Mouse (Mus musculus): Measurements from ENCODE around the gene Nlrx1. TPM values are rescaled to one million over a fixed set of nuclear protein-coding genes. Genes with fewer than 3 reads are reported as not detected.

Gene Nlrx1
- polyA plus RNA-seq, 1 experiment: 8.4 TPM

GRCm38 (mm10) chr9:44256213-44256612 lies 12.2 kb downstream of the Nlrx1 start:
- Histone ChIP-seq H3K4me1 (ENCODE audit: control insufficient read depth, insufficient read depth, insufficient read length) (peaks cover 4% of the 10 kb centered on the region; the same call in 1 of the 2 replicates), H3K36me3 (ENCODE audit: control insufficient read depth, insufficient read depth, low read length) (no peaks in the 10 kb centered on the region), H3K4me3 (ENCODE audit: extremely low read depth, insufficient read depth, insufficient read length) (no peak overlapping the region), H3K27me3 (ENCODE audit: control insufficient read depth, insufficient read depth, low read length) (no peaks in the 10 kb centered on the region), H3K27ac (ENCODE audit: insufficient read depth, low read length) (no peak overlapping the region)
- DNase-seq (ENCODE audit: low read depth in 1 of 2, low spot score in 2 of 2): no peak
- 90% methylated on average over 8 of the region's 8 CpGs for WGBS
- no peak for TF ChIP-seq POLR2A (IDR thresholded peaks at IDR 0.05; ENCODE audit: low read depth, low read length)
- no peak for TF ChIP-seq CTCF (IDR thresholded peaks at IDR 0.05; ENCODE audit: extremely low read depth, insufficient read depth, insufficient read length, insufficient replicate concordance)

GRCm38 (mm10) chr9:44255136-44255521 lies 13.3 kb downstream of the Nlrx1 start:
- 89% methylated on average over 6 of the region's 6 CpGs for WGBS
- Histone ChIP-seq H3K27ac (ENCODE audit: insufficient read depth, low read length) (no peak overlapping the region), H3K36me3 (ENCODE audit: control insufficient read depth, insufficient read depth, low read length) (no peaks in the 10 kb centered on the region), H3K27me3 (ENCODE audit: control insufficient read depth, insufficient read depth, low read length) (no peaks in the 10 kb centered on the region), H3K4me1 (ENCODE audit: control insufficient read depth, insufficient read depth, insufficient read length) (peaks cover 4% of the 10 kb centered on the region; the same call in 1 of the 2 replicates), H3K4me3 (ENCODE audit: extremely low read depth, insufficient read depth, insufficient read length) (no peak overlapping the region)
- TF ChIP-seq POLR2A (IDR thresholded peaks at IDR 0.05; ENCODE audit: low read depth, low read length): no peak
- no peak for TF ChIP-seq CTCF (IDR thresholded peaks at IDR 0.05; ENCODE audit: extremely low read depth, insufficient read depth, insufficient read length, insufficient replicate concordance)
- no peak for DNase-seq (ENCODE audit: low read depth in 1 of 2, low spot score in 2 of 2)

GRCm38 (mm10) chr9:44254508-44255135 lies 13.8 kb downstream of the Nlrx1 start:
- WGBS: 72% methylated on average over 5 of the region's 5 CpGs
- peaks cover 4% of the 10 kb centered on the region; the same call in 1 of the 2 replicates for H3K4me1 ChIP-seq (ENCODE audit: control insufficient read depth, insufficient read depth, insufficient read length)
- TF ChIP-seq CTCF (IDR thresholded peaks at IDR 0.05; ENCODE audit: extremely low read depth, insufficient read depth, insufficient read length, insufficient replicate concordance) (no peak), POLR2A (IDR thresholded peaks at IDR 0.05; ENCODE audit: low read depth, low read length) (no peak)

GRCm38 (mm10) chr9:44253441-44253840 lies 15.0 kb downstream of the Nlrx1 start:
- Histone ChIP-seq H3K4me3 (ENCODE audit: extremely low read depth, insufficient read depth, insufficient read length) (no peak overlapping the region), H3K27ac (ENCODE audit: insufficient read depth, low read length) (no peak overlapping the region), H3K27me3 (ENCODE audit: control insufficient read depth, insufficient read depth, low read length) (no peaks in the 10 kb centered on the region), H3K4me1 (ENCODE audit: control insufficient read depth, insufficient read depth, insufficient read length) (peaks cover 3% of the 10 kb centered on the region; the same call in 1 of the 2 replicates), H3K36me3 (ENCODE audit: control insufficient read depth, insufficient read depth, low read length) (no peaks in the 10 kb centered on the region)
- 86% methylated on average over 6 of the region's 6 CpGs for WGBS
- TF ChIP-seq POLR2A (IDR thresholded peaks at IDR 0.05; ENCODE audit: low read depth, low read length): no peak
- TF ChIP-seq CTCF (IDR thresholded peaks at IDR 0.05; ENCODE audit: extremely low read depth, insufficient read depth, insufficient read length, insufficient replicate concordance): no peak
- DNase-seq (ENCODE audit: low read depth in 1 of 2, low spot score in 2 of 2): no peak

More at GRCm38 (mm10) chr9:44254508-44255135, 13.8 kb downstream of the Nlrx1 start:
- no peaks in the 10 kb centered on the region for H3K36me3 ChIP-seq (ENCODE audit: control insufficient read depth, insufficient read depth, low read length)
- H3K4me3 ChIP-seq (ENCODE audit: extremely low read depth, insufficient read depth, insufficient read length): no peak overlapping the region
- DNase-seq (ENCODE audit: low read depth in 1 of 2, low spot score in 2 of 2): no peak
- no peaks in the 10 kb centered on the region for H3K27me3 ChIP-seq (ENCODE audit: control insufficient read depth, insufficient read depth, low read length)
- no peak overlapping the region for H3K27ac ChIP-seq (ENCODE audit: insufficient read depth, low read length)

GRCm38 (mm10) chr9:44251314-44251713 lies 17.1 kb downstream of the Nlrx1 start, which contains the start of gene Pdzd3:
Gene Pdzd3, minus strand, starts transcription at chr9:44251471.
- H3K4me3 ChIP-seq (ENCODE audit: extremely low read depth, insufficient read depth, insufficient read length): no peak within 1 kb of the TSS
- no peaks in the 10 kb centered on the region for H3K4me1 ChIP-seq (ENCODE audit: control insufficient read depth, insufficient read depth, insufficient read length)
- DNase-seq (ENCODE audit: low read depth in 1 of 2, low spot score in 2 of 2): no peak
- WGBS: 93% methylated on average over 10 of the region's 10 CpGs
- TF ChIP-seq POLR2A (IDR thresholded peaks at IDR 0.05; ENCODE audit: low read depth, low read length) (no peak), CTCF (IDR thresholded peaks at IDR 0.05; ENCODE audit: extremely low read depth, insufficient read depth, insufficient read length, insufficient replicate concordance) (no peak)
- H3K36me3 ChIP-seq (ENCODE audit: control insufficient read depth, insufficient read depth, low read length): no peaks in the 10 kb centered on the region
- no peaks in the 10 kb centered on the region for H3K27me3 ChIP-seq (ENCODE audit: control insufficient read depth, insufficient read depth, low read length)
- no peak within 1 kb of the TSS for H3K27ac ChIP-seq (ENCODE audit: insufficient read depth, low read length)

- no peak for DNase-seq (ENCODE audit: low read depth in 1 of 2, low spot score in 2 of 2)
- no peaks in the 10 kb centered on the region for H3K27me3 ChIP-seq (ENCODE audit: control insufficient read depth, insufficient read depth, low read length)
- TF ChIP-seq CTCF (IDR thresholded peaks at IDR 0.05; ENCODE audit: extremely low read depth, insufficient read depth, insufficient read length, insufficient replicate concordance) (no peak), POLR2A (IDR thresholded peaks at IDR 0.05; ENCODE audit: low read depth, low read length) (no peak)
- H3K27ac ChIP-seq (ENCODE audit: insufficient read depth, low read length): no peak overlapping the region
- 50% methylated on average over 4 of the region's 4 CpGs for WGBS
- H3K36me3 ChIP-seq (ENCODE audit: control insufficient read depth, insufficient read depth, low read length): no peaks in the 10 kb centered on the region
- no peaks in the 10 kb centered on the region for H3K4me1 ChIP-seq (ENCODE audit: control insufficient read depth, insufficient read depth, insufficient read length)
- no peak overlapping the region for H3K4me3 ChIP-seq (ENCODE audit: extremely low read depth, insufficient read depth, insufficient read length)
These were observed 18.0 kb downstream of the Nlrx1 start for GRCm38 (mm10) chr9:44250445-44250844.

Measured in spleen, adult 2 months (tissue).